Comparison of ENCODE assay signal across 26 mouse cellular contexts in the genomic region with DNA sequence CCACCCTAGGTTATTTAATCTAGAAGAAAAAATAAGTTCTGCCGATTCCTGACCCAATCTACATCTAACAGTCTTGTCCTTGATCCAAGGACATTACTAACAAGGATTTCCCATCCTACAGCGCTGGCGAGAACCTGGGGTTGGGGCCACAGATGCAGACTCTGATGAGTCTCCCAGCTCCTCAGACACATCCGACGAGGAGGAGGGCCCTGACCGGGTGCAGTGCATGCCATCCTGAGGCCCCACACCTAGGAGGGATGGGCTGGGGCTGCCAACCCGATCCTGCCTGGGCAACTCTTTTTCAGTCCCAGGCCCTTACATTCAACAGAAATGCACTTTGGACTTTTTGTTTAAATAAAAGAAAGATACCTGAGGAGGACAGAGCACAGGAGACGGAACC. TPM values are rescaled to one million over a fixed set of nuclear protein-coding genes. Genes with fewer than 3 reads are reported as not detected.
DNase-seq lines count a peak whose midpoint lies in the region; ATAC-seq and TF ChIP-seq lines count a peak whose summit lies in the region.
"Had no signal": no experiment of that assay in that cellular context is flagged by ENCODE, and none has a peak within 500 bp of the region (broad histone marks: within the 10 kb centered on the region; RNA-seq: fewer than 3 reads in every experiment).

No protein-coding gene starts in this region.

- no peak for TF ChIP-seq CTCF in gastrocnemius, adult 2 months (IDR thresholded peaks at IDR 0.05)

- H3K9me3 ChIP-seq in hindbrain, embryonic 12.5 days (replicated peaks): no peaks in the 10 kb centered on the region
- H3K9me3 ChIP-seq in hindbrain, embryonic 11.5 days (ENCODE audit: control insufficient read depth, low read length): no peaks in the 10 kb centered on the region
- no peaks in the 10 kb centered on the region for H3K9me3 ChIP-seq in midbrain, embryonic 10.5 days (replicated peaks)
- no peaks in the 10 kb centered on the region for H3K9me3 ChIP-seq in midbrain, embryonic 16.5 days (replicated peaks; ENCODE audit: control insufficient read depth, low read length, poor library complexity, severe bottlenecking)
- no peaks in the 10 kb centered on the region for H3K9me3 ChIP-seq in forebrain, embryonic 16.5 days (ENCODE audit: control insufficient read depth, low read length)
- H3K9me3 ChIP-seq: embryonic facial prominence, embryonic 12.5 days; limb, embryonic 12.5 days; liver, embryonic 13.5 days had no signal

- H3K4me1 ChIP-seq in hindbrain, embryonic 12.5 days: peaks cover 2% of the 10 kb centered on the region; the same call in 1 of the 2 replicates
- no peaks in the 10 kb centered on the region; the same call in 1 of the 2 replicates for H3K4me1 ChIP-seq in hindbrain, embryonic 11.5 days (replicated peaks; ENCODE audit: control insufficient read depth, insufficient read depth, low read length)
- H3K4me1 ChIP-seq in midbrain, embryonic 10.5 days: peaks cover 9% of the 10 kb centered on the region; the same call in 1 of the 2 replicates
- H3K4me1 ChIP-seq in midbrain, embryonic 16.5 days (ENCODE audit: control insufficient read depth, insufficient read depth, low read length): no peaks in the 10 kb centered on the region
- no peaks in the 10 kb centered on the region for H3K4me1 ChIP-seq in forebrain, embryonic 16.5 days (replicated peaks; ENCODE audit: control insufficient read depth, insufficient read depth, low read length)
- H3K4me1 ChIP-seq: embryonic facial prominence, embryonic 12.5 days; limb, embryonic 12.5 days; liver, embryonic 13.5 days had no signal

- H3K4me3 ChIP-seq in gastrocnemius, adult 2 months: no peak overlapping the region
- no peak overlapping the region for H3K4me3 ChIP-seq in hindbrain, embryonic 12.5 days
- no peak overlapping the region for H3K4me3 ChIP-seq in hindbrain, embryonic 11.5 days (ENCODE audit: low read depth, low read length)
- no peak overlapping the region for H3K4me3 ChIP-seq in midbrain, embryonic 10.5 days
- no peak overlapping the region for H3K4me3 ChIP-seq in midbrain, embryonic 16.5 days (ENCODE audit: low read depth, low read length)
- no peak overlapping the region for H3K4me3 ChIP-seq in forebrain, embryonic 16.5 days (replicated peaks; ENCODE audit: low read length)
- H3K4me3 ChIP-seq: embryonic facial prominence, embryonic 12.5 days; erythroblast, embryonic 14.5 days; limb, embryonic 12.5 days; liver, embryonic 13.5 days had no signal

- peaks cover 79% of the 10 kb centered on the region for H3K36me3 ChIP-seq in hindbrain, embryonic 12.5 days
- peaks cover 16% of the 10 kb centered on the region for H3K36me3 ChIP-seq in hindbrain, embryonic 11.5 days (ENCODE audit: control insufficient read depth, insufficient read depth, low read length)
- H3K36me3 ChIP-seq in midbrain, embryonic 10.5 days: peaks cover 95% of the 10 kb centered on the region
- H3K36me3 ChIP-seq in midbrain, embryonic 16.5 days (ENCODE audit: control insufficient read depth, insufficient read depth, low read length): peaks cover 19% of the 10 kb centered on the region
- H3K36me3 ChIP-seq in forebrain, embryonic 16.5 days (ENCODE audit: control insufficient read depth, insufficient read depth): peaks cover 36% of the 10 kb centered on the region

- DNase-seq in gastrocnemius, adult 2 months: no peak
- DNase-seq in gastrocnemius, postnatal 14 days: no peak
- DNase-seq in hindbrain, embryonic 11.5 days (ENCODE audit: low spot score): no peak
- DNase-seq in midbrain, embryonic 10.5 days (ENCODE audit: low spot score): peak; percentile 11
- DNase-seq in adrenal gland, postnatal 25 days: no peak
- DNase-seq: adrenal gland, postnatal 14 days; cerebellum, adult 11 months; cerebellum, postnatal 10 days; gastrocnemius, postnatal 25 days; kidney, adult 2 months; kidney, postnatal 14 days; liver, embryonic 13.5 days; lung, embryonic 14.5 days; lung, postnatal 4 days; right cerebral cortex, postnatal 14 days; thymus, adult 18-20 months; thymus, postnatal 4 days had no signal

- 81% methylated on average over 8 of the region's 8 CpGs for WGBS in hindbrain, embryonic 12.5 days
- WGBS in hindbrain, embryonic 11.5 days: 79% methylated on average over 8 of the region's 8 CpGs
- WGBS in midbrain, embryonic 10.5 days: 87% methylated on average over 8 of the region's 8 CpGs
- whole genome bisulfite sequencing in midbrain, embryonic 16.5 days: 75% methylated on average over 8 of the region's 8 CpGs
- 68% methylated on average over 8 of the region's 8 CpGs for WGBS in forebrain, embryonic 16.5 days

- peak overlapping the region; percentile 4; the same call in 1 of the 2 replicates for H3K9ac ChIP-seq in hindbrain, embryonic 12.5 days
- no peak overlapping the region for H3K9ac ChIP-seq in hindbrain, embryonic 11.5 days (ENCODE audit: low read depth, low read length)
- H3K9ac ChIP-seq in midbrain, embryonic 16.5 days (ENCODE audit: low read depth, low read length): no peak overlapping the region
- H3K9ac ChIP-seq in forebrain, embryonic 16.5 days (replicated peaks; ENCODE audit: low read depth, low read length): no peak overlapping the region
- H3K9ac ChIP-seq: embryonic facial prominence, embryonic 12.5 days; limb, embryonic 12.5 days; liver, embryonic 13.5 days; lung, embryonic 14.5 days had no signal

- ATAC-seq in hindbrain, embryonic 12.5 days (ENCODE audit: low FRiP score): no peak
- no peak for ATAC-seq in hindbrain, embryonic 11.5 days (ENCODE audit: low FRiP score)
- ATAC-seq in midbrain, embryonic 16.5 days: no peak
- ATAC-seq in forebrain, embryonic 16.5 days: no peak
- ATAC-seq: hindbrain, postnatal 0 days had no signal

- peak overlapping the region; percentile 24; the same call in 1 of the 2 replicates for H3K27ac ChIP-seq in gastrocnemius, adult 2 months
- H3K27ac ChIP-seq in hindbrain, embryonic 12.5 days: 0 out of 2 replicates have a peak overlapping the region, but pooled peaks have one; percentile 48
- no peak overlapping the region for H3K27ac ChIP-seq in hindbrain, embryonic 11.5 days (ENCODE audit: low read depth, low read length)
- no peak overlapping the region for H3K27ac ChIP-seq in midbrain, embryonic 10.5 days (replicated peaks)
- H3K27ac ChIP-seq in midbrain, embryonic 16.5 days (ENCODE audit: low read length): no peak overlapping the region
- H3K27ac ChIP-seq in forebrain, embryonic 16.5 days (ENCODE audit: low read length): 0 out of 2 replicates have a peak overlapping the region, but pooled peaks have one; percentile 12
- H3K27ac ChIP-seq: embryonic facial prominence, embryonic 12.5 days; hindbrain, postnatal 0 days; liver, embryonic 13.5 days had no signal

- H3K4me2 ChIP-seq in hindbrain, embryonic 12.5 days (replicated peaks): no peak overlapping the region
- no peak overlapping the region for H3K4me2 ChIP-seq in hindbrain, embryonic 11.5 days (replicated peaks; ENCODE audit: low read depth, low read length)
- no peak overlapping the region for H3K4me2 ChIP-seq in midbrain, embryonic 16.5 days (ENCODE audit: low read length)
- no peak overlapping the region for H3K4me2 ChIP-seq in forebrain, embryonic 16.5 days (ENCODE audit: low read length)
- H3K4me2 ChIP-seq: embryonic facial prominence, embryonic 12.5 days; limb, embryonic 12.5 days; liver, embryonic 13.5 days; lung, embryonic 14.5 days had no signal

- intact Hi-C loops in gastrocnemius, adult 2 months (cut with DNase I): no loop called here
- intact Hi-C loops in gastrocnemius, postnatal 14 days (cut with DNase I; ENCODE audit: low total_unique reads): no loop called here

- H3K27me3 ChIP-seq in hindbrain, embryonic 12.5 days: no peaks in the 10 kb centered on the region
- no peaks in the 10 kb centered on the region for H3K27me3 ChIP-seq in hindbrain, embryonic 11.5 days (ENCODE audit: control insufficient read depth, insufficient read depth, low read length)
- H3K27me3 ChIP-seq in midbrain, embryonic 10.5 days (ENCODE audit: low read depth, poor library complexity, severe bottlenecking): no peaks in the 10 kb centered on the region
- H3K27me3 ChIP-seq in midbrain, embryonic 16.5 days (ENCODE audit: control insufficient read depth, insufficient read depth, low read depth, low read length): no peaks in the 10 kb centered on the region
- H3K27me3 ChIP-seq in forebrain, embryonic 16.5 days (replicated peaks; ENCODE audit: control insufficient read depth, insufficient read depth, low read length): no peaks in the 10 kb centered on the region
- H3K27me3 ChIP-seq: embryonic facial prominence, embryonic 12.5 days; limb, embryonic 12.5 days; liver, embryonic 13.5 days had no signal

RNA-seq across cellular contexts. Expression of a gene that starts 12.2 kb away (rescaled TPM):
- 10 to 100 TPM; 19.5 to 35.2 TPM for total RNA-seq in gastrocnemius, adult 2 months (2021)
- 10 to 100 TPM; 39.2 to 60.3 TPM for total RNA-seq in gastrocnemius, postnatal 14 days (2021)
- polyA plus RNA-seq in hindbrain, embryonic 12.5 days (2016; fragmentation: Nextera tagmentation; extraction: Ambion mirVana): 322 and 363 TPM in 2 replicates
- 283 and 321 TPM in 2 replicates for polyA plus RNA-seq in hindbrain, embryonic 11.5 days (2014; fragmentation: Nextera tagmentation; extraction: Ambion mirVana)
- polyA plus RNA-seq in midbrain, embryonic 10.5 days (2016; fragmentation: Nextera tagmentation; extraction: Ambion mirVana): 340 and 410 TPM in 2 replicates
- polyA plus RNA-seq in midbrain, embryonic 16.5 days (2015; fragmentation: Nextera tagmentation; extraction: Ambion mirVana): 460 and 525 TPM in 2 replicates
- 472 and 511 TPM in 2 replicates for polyA plus RNA-seq in forebrain, embryonic 16.5 days (2015; fragmentation: Nextera tagmentation; extraction: Ambion mirVana)
- total RNA-seq in adrenal gland, postnatal 25 days (2021): 48.3 and 52.1 TPM in 2 replicates

RNA-seq across cellular contexts. Expression of a gene that starts 25.2 kb away (rescaled TPM):
- total RNA-seq in gastrocnemius, adult 2 months (2021): 1,000 to 10,000 TPM; 2,819 to 3,581 TPM
- total RNA-seq in gastrocnemius, postnatal 14 days (2021): 1,000 to 10,000 TPM; 6,638 to 7,021 TPM
- polyA plus RNA-seq in hindbrain, embryonic 12.5 days (2016; fragmentation: Nextera tagmentation; extraction: Ambion mirVana): 2.3 and 3.8 TPM in 2 replicates
- polyA plus RNA-seq in hindbrain, embryonic 11.5 days (2014; fragmentation: Nextera tagmentation; extraction: Ambion mirVana): 1.4 and 2.5 TPM in 2 replicates
- 1.3 and 1.8 TPM in 2 replicates for polyA plus RNA-seq in midbrain, embryonic 10.5 days (2016; fragmentation: Nextera tagmentation; extraction: Ambion mirVana)
- 1.8 and 2.2 TPM in 2 replicates for polyA plus RNA-seq in midbrain, embryonic 16.5 days (2015; fragmentation: Nextera tagmentation; extraction: Ambion mirVana)
- 4.7 and 7.2 TPM in 2 replicates for polyA plus RNA-seq in forebrain, embryonic 16.5 days (2015; fragmentation: Nextera tagmentation; extraction: Ambion mirVana)
- 1.00 TPM in 1 of 2 replicates, not detected in the other for total RNA-seq in adrenal gland, postnatal 25 days (2021)
- total RNA-seq: MEL; neutrophil, adult 5-6 weeks had no signal
- polyA plus RNA-seq: erythroblast, embryonic 14.5 days had no signal

RNA-seq across cellular contexts. Expression of a gene that starts 46.6 kb away (rescaled TPM):
- 100 to 1,000 TPM; 158 to 193 TPM for total RNA-seq in gastrocnemius, adult 2 months (2021)
- total RNA-seq in gastrocnemius, postnatal 14 days (2021): 100 to 1,000 TPM; 131 to 134 TPM
- polyA plus RNA-seq in hindbrain, embryonic 12.5 days (2016; fragmentation: Nextera tagmentation; extraction: Ambion mirVana): 136 and 137 TPM in 2 replicates
- polyA plus RNA-seq in hindbrain, embryonic 11.5 days (2014; fragmentation: Nextera tagmentation; extraction: Ambion mirVana): 87.8 and 96.0 TPM in 2 replicates
- 124 and 138 TPM in 2 replicates for polyA plus RNA-seq in midbrain, embryonic 10.5 days (2016; fragmentation: Nextera tagmentation; extraction: Ambion mirVana)
- 84.7 and 84.9 TPM in 2 replicates for polyA plus RNA-seq in midbrain, embryonic 16.5 days (2015; fragmentation: Nextera tagmentation; extraction: Ambion mirVana)
- polyA plus RNA-seq in forebrain, embryonic 16.5 days (2015; fragmentation: Nextera tagmentation; extraction: Ambion mirVana): 106 and 107 TPM in 2 replicates
- 130 and 169 TPM in 2 replicates for total RNA-seq in adrenal gland, postnatal 25 days (2021)

Comparison
In these comparisons a context has a peak if more than half of its experiments do, and no peak if none do; other contexts are left out.
1. H3K27ac ChIP-seq: peak in gastrocnemius, adult 2 months (single experiment), hindbrain, embryonic 12.5 days (single experiment) and forebrain, embryonic 16.5 days (single experiment); none in hindbrain, embryonic 11.5 days (single experiment), midbrain, embryonic 10.5 days (single experiment) and midbrain, embryonic 16.5 days (single experiment).